Mouse (Mus musculus) brain, embryonic 18.5 days (tissue): ENCODE data around the gene Mrfap1.

ENCODE experiments used
- DNase-seq: peaks from one replicate; pipeline ENCODE4 v3.0.0-alpha.2; 2012; ENCODE audit warnings: low read depth, low spot score

Mrfap1 gene

GRCm38 (mm10) chr5:36786052-36786451 lies 10.5 kb downstream of the Mrfap1 start:
- DNase-seq, result no peak

DNA sequence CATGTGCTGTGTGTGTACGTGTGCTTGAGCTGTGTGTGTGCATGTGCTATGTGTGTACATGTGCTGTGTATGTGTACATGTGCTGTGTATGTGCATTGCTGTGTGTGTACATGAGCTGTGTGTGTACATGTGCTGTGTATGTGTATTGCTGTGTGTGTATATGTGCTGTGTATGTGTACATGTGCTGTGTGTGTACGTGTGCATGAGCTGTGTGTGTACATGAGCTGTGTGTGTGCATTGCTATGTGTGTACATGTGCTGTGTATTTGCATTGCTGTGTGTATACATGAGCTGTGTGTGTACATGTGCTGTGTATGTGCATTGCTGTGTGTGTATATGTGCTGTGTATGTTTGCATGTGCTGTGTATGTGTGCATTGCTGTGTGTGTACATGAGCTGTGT lies 17.1 kb downstream of the Mrfap1 start:
- no peak for DNase-seq

- no peak for DNase-seq
Observed at GRCm38 (mm10) chr5:36778901-36779300, 17.7 kb downstream of the Mrfap1 start.

DNA sequence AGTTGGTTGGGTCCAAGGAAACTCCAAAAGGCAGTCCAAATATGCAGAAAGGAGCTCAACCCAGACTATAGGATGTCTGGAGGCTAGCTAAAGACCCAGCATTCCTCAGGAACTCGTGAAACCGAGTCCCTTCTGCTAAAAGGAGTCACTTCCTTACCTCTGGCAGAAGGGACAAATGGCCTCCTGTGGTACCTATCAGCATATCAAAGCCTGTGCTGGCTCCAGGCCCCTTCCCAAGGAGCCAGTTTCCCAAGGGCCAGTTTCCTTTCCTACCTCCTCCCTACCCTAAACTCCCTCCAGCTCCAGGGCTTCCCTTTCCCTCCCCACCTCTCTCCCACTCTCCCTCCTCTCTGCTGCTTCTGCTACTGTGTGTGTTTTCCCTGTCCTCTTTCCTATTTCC lies 19.4 kb downstream of the Mrfap1 start:
- DNase-seq, result no peak

GRCm38 (mm10) chr5:36776021-36776575 lies 20.5 kb downstream of the Mrfap1 start:
- no peak for DNase-seq

- DNase-seq, result no peak
Observed at GRCm38 (mm10) chr5:36775317-36775716, 21.3 kb downstream of the Mrfap1 start.

GRCm38 (mm10) chr5:36772586-36772985 lies 24.0 kb downstream of the Mrfap1 start:
- no peak for DNase-seq

- DNase-seq, result no peak
Observed at GRCm38 (mm10) chr5:36769603-36770002, 27.0 kb downstream of the Mrfap1 start.

- no peak for DNase-seq
Observed at GRCm38 (mm10) chr5:36766958-36767703, 29.4 kb downstream of the Mrfap1 start.

DNA sequence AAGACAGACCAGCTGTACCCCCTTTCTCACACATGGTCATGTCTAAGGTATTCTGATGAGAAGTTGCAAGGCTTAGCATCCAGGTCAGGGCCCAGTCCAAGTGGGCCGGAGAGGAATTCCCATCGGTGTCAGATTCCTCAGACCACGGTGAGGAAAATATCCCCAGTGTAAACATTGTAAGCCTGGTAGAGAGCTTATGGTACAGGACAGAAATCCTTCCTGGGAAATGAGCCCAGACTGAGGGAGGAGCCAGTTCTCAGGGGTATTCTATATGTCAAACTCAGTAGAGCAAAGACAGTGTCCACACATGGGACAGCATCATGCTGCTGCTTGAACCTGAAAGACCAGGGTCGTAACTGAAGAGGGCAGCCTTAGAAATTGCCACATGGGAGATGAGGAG lies 36.7 kb downstream of the Mrfap1 start:
- DNase-seq, result no peak

DNA sequence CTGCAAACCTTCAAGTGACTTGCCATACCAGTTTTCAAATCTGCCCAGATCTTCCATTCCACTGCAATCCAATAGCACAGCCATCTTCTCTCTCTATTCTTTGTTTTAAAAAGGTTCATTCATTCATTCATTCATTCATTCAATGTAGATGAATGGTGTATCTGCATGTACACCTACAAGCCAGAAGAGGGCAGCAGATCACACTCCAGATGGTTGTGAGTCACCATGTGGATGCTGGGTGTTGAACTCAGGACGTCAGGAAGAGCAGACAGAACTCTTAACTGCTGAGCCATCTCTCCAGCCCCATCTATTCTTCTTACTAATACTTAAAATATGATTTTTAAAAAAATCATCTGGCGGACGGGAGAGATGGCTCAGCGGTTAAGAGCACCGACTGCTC lies 39.5 kb downstream of the Mrfap1 start:
- no peak for DNase-seq

DNA sequence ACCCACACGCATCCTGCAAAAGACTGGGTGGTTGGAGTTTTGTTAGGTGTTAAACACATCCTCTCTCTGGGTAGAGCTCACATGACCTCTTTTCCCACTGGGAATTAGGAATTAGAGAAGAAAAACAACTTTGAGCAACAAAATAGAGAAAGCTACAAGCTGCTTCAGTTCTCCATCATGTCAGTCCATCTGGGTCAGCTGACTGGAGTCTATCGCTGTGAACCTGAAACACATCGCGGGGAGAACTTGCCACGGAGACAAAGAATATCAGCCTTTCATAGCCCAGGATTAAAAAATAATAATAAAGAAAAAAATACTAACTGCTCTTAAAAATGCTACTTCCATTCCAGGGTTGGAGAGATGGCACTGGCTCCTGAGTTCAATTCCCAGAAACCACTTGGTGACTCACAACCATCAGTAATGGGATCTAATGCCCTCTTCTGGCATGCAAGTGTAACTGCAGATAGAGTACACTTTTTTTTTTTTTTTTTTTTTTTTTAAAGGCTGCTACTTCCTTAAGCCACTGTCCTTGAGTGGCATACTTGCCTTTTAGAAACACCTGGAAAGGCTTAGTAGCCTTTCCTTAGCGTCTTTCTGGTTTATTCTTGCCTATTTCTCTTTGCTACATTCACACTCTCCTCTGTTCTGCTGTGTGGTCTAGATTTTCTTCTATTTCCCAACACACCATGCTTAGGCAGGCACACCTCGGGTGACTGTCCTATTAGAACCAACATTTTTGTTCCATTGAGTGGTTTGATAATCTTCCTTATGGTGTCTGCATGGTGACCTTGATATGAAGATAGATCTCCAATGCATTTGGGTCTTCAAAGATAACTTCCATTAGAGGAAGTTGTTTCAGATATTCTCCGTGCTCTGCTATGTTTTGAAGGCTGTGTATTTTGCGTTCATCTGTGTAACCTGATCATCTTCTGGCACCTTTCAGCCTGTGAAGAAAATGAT lies 46.2 kb downstream of the Mrfap1 start:
- no peak for DNase-seq

GRCm38 (mm10) chr5:36748536-36749061 lies 48.0 kb downstream of the Mrfap1 start, which contains the start of gene Bloc1s4:
Gene Bloc1s4, minus strand, starts transcription at chr5:36748650.
- DNase-seq, result peak; percentile 83

GRCm38 (mm10) chr5:36747794-36748535 lies 48.6 kb downstream of the Mrfap1 start:
- no peak for DNase-seq

- no peak for DNase-seq
Observed at GRCm38 (mm10) chr5:36747071-36747470, 49.5 kb downstream of the Mrfap1 start.
